In the genomic region with DNA sequence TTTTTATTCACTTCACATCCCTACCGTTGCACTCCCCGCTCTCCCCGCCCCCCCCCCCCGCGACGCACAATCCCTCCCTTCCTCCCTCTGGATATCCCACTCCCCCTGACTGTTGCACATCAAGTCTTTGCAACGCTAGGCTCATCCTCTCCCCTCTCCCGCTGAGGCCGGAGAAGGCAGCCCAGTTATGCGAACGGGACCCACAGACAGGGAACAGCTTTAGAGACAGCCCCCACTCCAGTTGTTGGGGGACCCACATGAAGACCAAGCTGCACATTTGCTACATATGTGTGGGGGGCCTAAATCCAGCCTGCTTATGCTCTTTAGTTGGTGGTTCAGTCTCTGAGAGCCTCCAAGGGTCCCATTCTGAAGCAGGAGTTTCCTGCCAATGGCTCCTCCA, we compare ENCODE assay signal across 8 mouse cellular contexts. TPM values are rescaled to one million over a fixed set of nuclear protein-coding genes. Genes with fewer than 3 reads are reported as not detected.
DNase-seq lines count a peak whose midpoint lies in the region; ATAC-seq and TF ChIP-seq lines count a peak whose summit lies in the region.

A gene (minus strand): TSS at position 59 of the 400 bp plus-strand sequence.

- in situ Hi-C loops in Patski (cut with MboI; ENCODE audit: low pct_unique_long_range_greater_than_20kb) = no loop called here

- 0% methylated on average over 7 of the region's 11 CpGs for WGBS in kidney, embryonic 15.5 days
- WGBS in embryonic facial prominence, embryonic 12.5 days = 0% methylated on average over 7 of the region's 11 CpGs
- 0% methylated on average over 11 of the region's 11 CpGs for WGBS in hindbrain, embryonic 10.5 days
- WGBS in limb, embryonic 12.5 days = 1% methylated on average over 6 of the region's 11 CpGs
- 3% methylated on average over 8 of the region's 11 CpGs for WGBS in neural tube, embryonic 15.5 days

- TF ChIP-seq CTCF in Patski (IDR thresholded peaks at IDR 0.05) = no peak

- POLR2A ChIA-PET in Patski (lab: Charles Lee) = interaction anchor here (1.5 kb wide), 1 partner anchor 133 kb away, joined by 4 read pairs; no protein-coding TSS in a partner anchor

- no peaks in the 10 kb centered on the region for H3K9me3 ChIP-seq in kidney, embryonic 15.5 days (replicated peaks)
- no peaks in the 10 kb centered on the region for H3K9me3 ChIP-seq in embryonic facial prominence, embryonic 12.5 days
- no peaks in the 10 kb centered on the region for H3K9me3 ChIP-seq in hindbrain, embryonic 10.5 days
- no peaks in the 10 kb centered on the region for H3K9me3 ChIP-seq in limb, embryonic 12.5 days
- no peaks in the 10 kb centered on the region for H3K9me3 ChIP-seq in neural tube, embryonic 15.5 days (replicated peaks)

- H3K4me2 ChIP-seq in kidney, embryonic 15.5 days = peak within 1 kb of the TSS; percentile 89
- H3K4me2 ChIP-seq in embryonic facial prominence, embryonic 12.5 days (replicated peaks) = peak within 1 kb of the TSS; percentile 80
- peak within 1 kb of the TSS; percentile 91 for H3K4me2 ChIP-seq in limb, embryonic 12.5 days
- peak within 1 kb of the TSS; percentile 78 for H3K4me2 ChIP-seq in neural tube, embryonic 15.5 days

- peaks cover 9% of the 10 kb centered on the region for H3K27me3 ChIP-seq in kidney, embryonic 15.5 days
- H3K27me3 ChIP-seq in Patski = no peaks in the 10 kb centered on the region
- no peaks in the 10 kb centered on the region for H3K27me3 ChIP-seq in embryonic facial prominence, embryonic 12.5 days
- H3K27me3 ChIP-seq in hindbrain, embryonic 10.5 days (ENCODE audit: insufficient read depth, poor library complexity, severe bottlenecking) = peaks cover 6% of the 10 kb centered on the region; the same call in 1 of the 2 replicates
- H3K27me3 ChIP-seq in limb, embryonic 12.5 days = no peaks in the 10 kb centered on the region; the same call in 1 of the 2 replicates
- H3K27me3 ChIP-seq in neural tube, embryonic 15.5 days (replicated peaks) = 0 out of 2 replicates have a peak, but pooled peaks cover 5% of the 10 kb centered on the region

- DNase-seq in kidney, adult 9 months = no peak
- DNase-seq in Patski (ENCODE audit: low read depth, low spot score) = no peak
- DNase-seq in hindbrain, embryonic 10.5 days (ENCODE audit: low spot score) = no peak
- DNase-seq in gastrocnemius, postnatal 10 days = no peak

- peak within 1 kb of the TSS; percentile 67 for H3K9ac ChIP-seq in kidney, embryonic 15.5 days
- H3K9ac ChIP-seq in embryonic facial prominence, embryonic 12.5 days = peak within 1 kb of the TSS; percentile 78
- peak within 1 kb of the TSS; percentile 77 for H3K9ac ChIP-seq in limb, embryonic 12.5 days (replicated peaks)
- H3K9ac ChIP-seq in neural tube, embryonic 15.5 days (replicated peaks) = peak within 1 kb of the TSS; percentile 68

- ATAC-seq in kidney, embryonic 15.5 days (replicated peaks; ENCODE audit: low FRiP score) = peak; percentile 66
- ATAC-seq in Patski = peak; percentile 38
- 0 out of 2 replicates have a peak, but pooled peaks have one; percentile 36 for ATAC-seq in embryonic facial prominence, embryonic 12.5 days (ENCODE audit: insufficient number of reproducible peaks, insufficient read depth, low FRiP score, low TSS enrichment)
- ATAC-seq in limb, embryonic 12.5 days (ENCODE audit: insufficient number of reproducible peaks, insufficient read depth, low FRiP score, low TSS enrichment, low read depth) = peak; percentile 64
- ATAC-seq in neural tube, embryonic 15.5 days (ENCODE audit: low FRiP score) = peak; percentile 88

- CTCF ChIA-PET in Patski (lab: Charles Lee) = interaction anchor here (1.2 kb wide), 1 partner anchor 11 kb away, joined by 3 read pairs; no protein-coding TSS in a partner anchor

- H3K36me3 ChIP-seq in kidney, embryonic 15.5 days = peaks cover 9% of the 10 kb centered on the region; the same call in 1 of the 2 replicates
- H3K36me3 ChIP-seq in embryonic facial prominence, embryonic 12.5 days = peaks cover 8% of the 10 kb centered on the region; the same call in 1 of the 2 replicates
- peaks cover 13% of the 10 kb centered on the region for H3K36me3 ChIP-seq in hindbrain, embryonic 10.5 days
- peaks cover 17% of the 10 kb centered on the region for H3K36me3 ChIP-seq in limb, embryonic 12.5 days
- peaks cover 12% of the 10 kb centered on the region for H3K36me3 ChIP-seq in neural tube, embryonic 15.5 days

- H3K27ac ChIP-seq in kidney, embryonic 15.5 days = peak within 1 kb of the TSS; percentile 72
- peak within 1 kb of the TSS; percentile 72 for H3K27ac ChIP-seq in embryonic facial prominence, embryonic 12.5 days
- peak within 1 kb of the TSS; percentile 88 for H3K27ac ChIP-seq in hindbrain, embryonic 10.5 days
- H3K27ac ChIP-seq in limb, embryonic 12.5 days = peak within 1 kb of the TSS; percentile 35
- peak within 1 kb of the TSS; percentile 90 for H3K27ac ChIP-seq in neural tube, embryonic 15.5 days (replicated peaks)

- H3K4me3 ChIP-seq in kidney, embryonic 15.5 days (replicated peaks) = peak within 1 kb of the TSS; percentile 73
- peak within 1 kb of the TSS; percentile 83 for H3K4me3 ChIP-seq in embryonic facial prominence, embryonic 12.5 days
- peak within 1 kb of the TSS; percentile 86 for H3K4me3 ChIP-seq in hindbrain, embryonic 10.5 days
- peak within 1 kb of the TSS; percentile 75 for H3K4me3 ChIP-seq in limb, embryonic 12.5 days (replicated peaks)
- H3K4me3 ChIP-seq in neural tube, embryonic 15.5 days (replicated peaks) = peak within 1 kb of the TSS; percentile 56

- H3K4me1 ChIP-seq in kidney, embryonic 15.5 days = peaks cover 23% of the 10 kb centered on the region
- H3K4me1 ChIP-seq in embryonic facial prominence, embryonic 12.5 days = peaks cover 10% of the 10 kb centered on the region; the same call in 1 of the 2 replicates
- H3K4me1 ChIP-seq in hindbrain, embryonic 10.5 days (replicated peaks) = peaks cover 20% of the 10 kb centered on the region
- H3K4me1 ChIP-seq in limb, embryonic 12.5 days (replicated peaks) = peaks cover 13% of the 10 kb centered on the region
- H3K4me1 ChIP-seq in neural tube, embryonic 15.5 days = peaks cover 20% of the 10 kb centered on the region

RNA-seq across cellular contexts. Expression of the gene that starts here (rescaled TPM):
- polyA plus RNA-seq in kidney, embryonic 15.5 days (2015; fragmentation: Nextera tagmentation; extraction: Ambion mirVana) = 22.0 and 25.1 TPM in 2 replicates
- 31.1 TPM for polyA plus RNA-seq in Patski (2021)
- polyA plus RNA-seq in embryonic facial prominence, embryonic 12.5 days (2016; fragmentation: Nextera tagmentation; extraction: Ambion mirVana) = 22.0 and 22.7 TPM in 2 replicates
- polyA plus RNA-seq in hindbrain, embryonic 10.5 days (2016; fragmentation: Nextera tagmentation; extraction: Ambion mirVana) = 17.5 and 24.3 TPM in 2 replicates
- 19.2 and 19.4 TPM in 2 replicates for polyA plus RNA-seq in limb, embryonic 12.5 days (2016; fragmentation: Nextera tagmentation; extraction: Ambion mirVana)
- polyA plus RNA-seq in neural tube, embryonic 15.5 days (2015; fragmentation: Nextera tagmentation; extraction: Ambion mirVana) = 55.3 and 60.2 TPM in 2 replicates
- 10 to 100 TPM in 1 of 2 experiments, 1 to 10 TPM in 1; 9.8 to 10.7 TPM for total RNA-seq in gastrocnemius, postnatal 10 days (2021)

Comparison
In these comparisons a context has a peak if more than half of its experiments do, and no peak if none do; other contexts are left out.
1. ATAC-seq: peak in every context shown above with its lines; median percentile 88 in neural tube, embryonic 15.5 days; 66 in kidney, embryonic 15.5 days; 64 in limb, embryonic 12.5 days; 38 in Patski; 36 in embryonic facial prominence, embryonic 12.5 days.
2. H3K27ac ChIP-seq: peak in every context shown above with its lines; median percentile 90 in neural tube, embryonic 15.5 days; 88 in hindbrain, embryonic 10.5 days; 72 in kidney, embryonic 15.5 days; 72 in embryonic facial prominence, embryonic 12.5 days; 35 in limb, embryonic 12.5 days.